Mouse (Mus musculus) thymus, adult 2 months (tissue): ENCODE data around the gene Exoc3l4.

Experiments used
- CTCF ChIP-seq: fragments of 200-500 bp; IDR thresholded peaks from 2 replicates; pipeline ENCODE4 v1.5.1; 2012; ENCODE audit warnings: mild to moderate bottlenecking, control low read depth, low read length, moderate library complexity, borderline replicate concordance; ENCODE audit not compliant: control insufficient read depth, poor library complexity, insufficient read depth; ENCODE audit errors: extremely low read depth
- POLR2A ChIP-seq: fragments of 200-500 bp; IDR thresholded peaks from 2 replicates; pipeline ENCODE4 v1.6.1; 2012; ENCODE audit warnings: mild to moderate bottlenecking, low read length, control low read depth, moderate library complexity; ENCODE audit not compliant: control insufficient read depth, poor library complexity, insufficient read depth; ENCODE audit errors: extremely low read depth

GRCm38 (mm10) chr12:111447898-111448760 lies 31.3 kb downstream of the Exoc3l4 start:
- TF ChIP-seq CTCF, result no peak
- no peak for TF ChIP-seq POLR2A
